Mouse (Mus musculus): ENCODE measurements around the gene Grip2. TPM values are rescaled to one million over a fixed set of nuclear protein-coding genes. Genes with fewer than 3 reads are reported as not detected.

Gene Grip2
- polyA plus RNA-seq, 1 experiment from 2014 or later, result 0.46 TPM

- H3K27me3 ChIP-seq (ENCODE audit: control insufficient read depth, insufficient read depth, low read length), result no peaks in the 10 kb centered on the region
- no peak overlapping the region for H3K27ac ChIP-seq (ENCODE audit: low read depth, low read length)
- H3K9ac ChIP-seq (ENCODE audit: low read length), result no peak overlapping the region
- peaks cover 15% of the 10 kb centered on the region for H3K36me3 ChIP-seq (ENCODE audit: control insufficient read depth, insufficient read depth, low read length)
- H3K4me2 ChIP-seq, result no peak overlapping the region
- no peak overlapping the region for H3K4me3 ChIP-seq (ENCODE audit: low read depth, low read length)
- H3K9me3 ChIP-seq (ENCODE audit: control insufficient read depth, low read length), result no peaks in the 10 kb centered on the region
- ATAC-seq (ENCODE audit: low FRiP score) (no peak), DNase-seq (ENCODE audit: low spot score, missing footprints) (no peak)
- 90% methylated on average over 3 of the region's 3 CpGs for WGBS
- no peaks in the 10 kb centered on the region for H3K4me1 ChIP-seq (ENCODE audit: control insufficient read depth, insufficient read depth, low read length)
Measured at GRCm38 (mm10) chr6:91745246-91745645, 81.8 kb downstream of the Grip2 start.

GRCm38 (mm10) chr6:91743886-91744285, 83.2 kb downstream of the Grip2 start:
- Histone ChIP-seq H3K27ac (ENCODE audit: low read depth, low read length) (no peak overlapping the region), H3K36me3 (ENCODE audit: control insufficient read depth, insufficient read depth, low read length) (peaks cover 10% of the 10 kb centered on the region), H3K4me2 (no peak overlapping the region), H3K9ac (ENCODE audit: low read length) (no peak overlapping the region), H3K27me3 (ENCODE audit: control insufficient read depth, insufficient read depth, low read length) (no peaks in the 10 kb centered on the region), H3K4me3 (ENCODE audit: low read depth, low read length) (no peak overlapping the region), H3K9me3 (ENCODE audit: control insufficient read depth, low read length) (no peaks in the 10 kb centered on the region), H3K4me1 (ENCODE audit: control insufficient read depth, insufficient read depth, low read length) (no peaks in the 10 kb centered on the region)
- 71% methylated on average over 4 of the region's 4 CpGs for WGBS
- no peak for DNase-seq (ENCODE audit: low spot score, missing footprints)
- no peak for ATAC-seq (ENCODE audit: low FRiP score)

GRCm38 (mm10) chr6:91742995-91743394, 84.1 kb downstream of the Grip2 start:
- Histone ChIP-seq H3K4me1 (ENCODE audit: control insufficient read depth, insufficient read depth, low read length) (no peaks in the 10 kb centered on the region; the same call in 1 of the 2 replicates), H3K4me3 (ENCODE audit: low read depth, low read length) (no peak overlapping the region), H3K27ac (ENCODE audit: low read depth, low read length) (no peak overlapping the region), H3K9me3 (ENCODE audit: control insufficient read depth, low read length) (no peaks in the 10 kb centered on the region), H3K4me2 (no peak overlapping the region), H3K27me3 (ENCODE audit: control insufficient read depth, insufficient read depth, low read length) (no peaks in the 10 kb centered on the region), H3K36me3 (ENCODE audit: control insufficient read depth, insufficient read depth, low read length) (peaks cover 4% of the 10 kb centered on the region), H3K9ac (ENCODE audit: low read length) (no peak overlapping the region)
- peak; percentile 83 for DNase-seq (ENCODE audit: low spot score, missing footprints)
- 83% methylated on average over 8 of the region's 8 CpGs for WGBS
- no peak for ATAC-seq (ENCODE audit: low FRiP score)

- no peak overlapping the region for H3K27ac ChIP-seq (ENCODE audit: low read depth, low read length)
- WGBS, result 71% methylated on average over 3 of the region's 3 CpGs
- H3K4me2 ChIP-seq, result no peak overlapping the region
- H3K4me1 ChIP-seq (ENCODE audit: control insufficient read depth, insufficient read depth, low read length), result no peaks in the 10 kb centered on the region; the same call in 1 of the 2 replicates
- H3K9ac ChIP-seq (ENCODE audit: low read length), result no peak overlapping the region
- no peak for ATAC-seq (ENCODE audit: low FRiP score)
- H3K4me3 ChIP-seq (ENCODE audit: low read depth, low read length), result no peak overlapping the region
- DNase-seq (ENCODE audit: low spot score, missing footprints), result no peak
- H3K27me3 ChIP-seq (ENCODE audit: control insufficient read depth, insufficient read depth, low read length), result no peaks in the 10 kb centered on the region
- no peaks in the 10 kb centered on the region for H3K9me3 ChIP-seq (ENCODE audit: control insufficient read depth, low read length)
- H3K36me3 ChIP-seq (ENCODE audit: control insufficient read depth, insufficient read depth, low read length), result peaks cover 3% of the 10 kb centered on the region; the same call in 1 of the 2 replicates
Measured at GRCm38 (mm10) chr6:91742466-91742865, 84.6 kb downstream of the Grip2 start.

GRCm38 (mm10) chr6:91741046-91741445, 86.0 kb downstream of the Grip2 start:
- Histone ChIP-seq H3K4me2 (no peak overlapping the region), H3K4me3 (ENCODE audit: low read depth, low read length) (no peak overlapping the region), H3K27ac (ENCODE audit: low read depth, low read length) (no peak overlapping the region), H3K9ac (ENCODE audit: low read length) (no peak overlapping the region), H3K9me3 (ENCODE audit: control insufficient read depth, low read length) (no peaks in the 10 kb centered on the region), H3K27me3 (ENCODE audit: control insufficient read depth, insufficient read depth, low read length) (no peaks in the 10 kb centered on the region), H3K36me3 (ENCODE audit: control insufficient read depth, insufficient read depth, low read length) (peaks cover 3% of the 10 kb centered on the region; the same call in 1 of the 2 replicates), H3K4me1 (ENCODE audit: control insufficient read depth, insufficient read depth, low read length) (no peaks in the 10 kb centered on the region; the same call in none of the 2 replicates)
- ATAC-seq (ENCODE audit: low FRiP score) (peak; percentile 70), DNase-seq (ENCODE audit: low spot score, missing footprints) (peak; percentile 97)
- WGBS, result 71% methylated on average over 11 of the region's 11 CpGs

- H3K27ac ChIP-seq (ENCODE audit: low read depth, low read length), result no peak overlapping the region
- no peak for DNase-seq (ENCODE audit: low spot score, missing footprints)
Measured at GRCm38 (mm10) chr6:91738058-91738457, 89.0 kb downstream of the Grip2 start.

GRCm38 (mm10) chr6:91737451-91737850, 89.6 kb downstream of the Grip2 start:
- ATAC-seq (ENCODE audit: low FRiP score), result no peak
- Histone ChIP-seq H3K4me3 (ENCODE audit: low read depth, low read length) (no peak overlapping the region), H3K9me3 (ENCODE audit: control insufficient read depth, low read length) (no peaks in the 10 kb centered on the region), H3K9ac (ENCODE audit: low read length) (no peak overlapping the region), H3K27ac (ENCODE audit: low read depth, low read length) (no peak overlapping the region), H3K4me2 (no peak overlapping the region), H3K27me3 (ENCODE audit: control insufficient read depth, insufficient read depth, low read length) (no peaks in the 10 kb centered on the region), H3K4me1 (ENCODE audit: control insufficient read depth, insufficient read depth, low read length) (no peaks in the 10 kb centered on the region; the same call in none of the 2 replicates), H3K36me3 (ENCODE audit: control insufficient read depth, insufficient read depth, low read length) (peaks cover 11% of the 10 kb centered on the region; the same call in 1 of the 2 replicates)
- DNase-seq (ENCODE audit: low spot score, missing footprints), result no peak
- 83% methylated on average over 7 of the region's 7 CpGs for WGBS

More at GRCm38 (mm10) chr6:91738058-91738457, 89.0 kb downstream of the Grip2 start:
- H3K9me3 ChIP-seq (ENCODE audit: control insufficient read depth, low read length), result no peaks in the 10 kb centered on the region
- no peaks in the 10 kb centered on the region; the same call in none of the 2 replicates for H3K4me1 ChIP-seq (ENCODE audit: control insufficient read depth, insufficient read depth, low read length)
- H3K27me3 ChIP-seq (ENCODE audit: control insufficient read depth, insufficient read depth, low read length), result no peaks in the 10 kb centered on the region
- WGBS, result 21% methylated on average over 5 of the region's 5 CpGs
- H3K4me2 ChIP-seq, result no peak overlapping the region
- no peak overlapping the region for H3K4me3 ChIP-seq (ENCODE audit: low read depth, low read length)
- peaks cover 11% of the 10 kb centered on the region; the same call in 1 of the 2 replicates for H3K36me3 ChIP-seq (ENCODE audit: control insufficient read depth, insufficient read depth, low read length)
- H3K9ac ChIP-seq (ENCODE audit: low read length), result no peak overlapping the region
- 0 out of 2 replicates have a peak, but pooled peaks have one; percentile 14 for ATAC-seq (ENCODE audit: low FRiP score)

- ATAC-seq (ENCODE audit: low FRiP score), result no peak
- H3K36me3 ChIP-seq (ENCODE audit: control insufficient read depth, insufficient read depth, low read length), result peaks cover 9% of the 10 kb centered on the region; the same call in 1 of the 2 replicates
- no peaks in the 10 kb centered on the region; the same call in none of the 2 replicates for H3K4me1 ChIP-seq (ENCODE audit: control insufficient read depth, insufficient read depth, low read length)
- no peak overlapping the region for H3K4me3 ChIP-seq (ENCODE audit: low read depth, low read length)
- 69% methylated on average over 5 of the region's 5 CpGs for WGBS
- no peaks in the 10 kb centered on the region for H3K27me3 ChIP-seq (ENCODE audit: control insufficient read depth, insufficient read depth, low read length)
- no peak for DNase-seq (ENCODE audit: low spot score, missing footprints)
- H3K27ac ChIP-seq (ENCODE audit: low read depth, low read length), result no peak overlapping the region
- H3K9ac ChIP-seq (ENCODE audit: low read length), result no peak overlapping the region
- H3K4me2 ChIP-seq, result no peak overlapping the region
- H3K9me3 ChIP-seq (ENCODE audit: control insufficient read depth, low read length), result no peaks in the 10 kb centered on the region
Measured at GRCm38 (mm10) chr6:91736471-91736870, 90.6 kb downstream of the Grip2 start.

- no peak overlapping the region for H3K4me3 ChIP-seq (ENCODE audit: low read depth, low read length)
- H3K9me3 ChIP-seq (ENCODE audit: control insufficient read depth, low read length), result no peaks in the 10 kb centered on the region
- 95% methylated on average over 11 of the region's 11 CpGs for WGBS
- H3K27ac ChIP-seq (ENCODE audit: low read depth, low read length), result no peak overlapping the region
- DNase-seq (ENCODE audit: low spot score, missing footprints), result no peak
- H3K9ac ChIP-seq (ENCODE audit: low read length), result no peak overlapping the region
- ATAC-seq (ENCODE audit: low FRiP score), result no peak
- no peaks in the 10 kb centered on the region for H3K27me3 ChIP-seq (ENCODE audit: control insufficient read depth, insufficient read depth, low read length)
- H3K36me3 ChIP-seq (ENCODE audit: control insufficient read depth, insufficient read depth, low read length), result peaks cover 9% of the 10 kb centered on the region; the same call in 1 of the 2 replicates
- H3K4me2 ChIP-seq, result no peak overlapping the region
- peaks cover 24% of the 10 kb centered on the region for H3K4me1 ChIP-seq (ENCODE audit: control insufficient read depth, insufficient read depth, low read length)
Measured at GRCm38 (mm10) chr6:91732138-91732537, 94.9 kb downstream of the Grip2 start.

Measured in midbrain, embryonic 11.5 days (tissue).